Mouse (Mus musculus): Measurements from ENCODE around the gene Nxpe3. TPM values are rescaled to one million over a fixed set of nuclear protein-coding genes. Genes with fewer than 3 reads are reported as not detected.

Nxpe3 gene
- total and polyA plus RNA-seq, 3 experiments, result 0.40 to 2.0 (median 0.78) TPM

- no peak for DNase-seq
Measured at GRCm38 (mm10) chr16:55809779-55810514, 85.1 kb downstream of the Nxpe3 start.

- DNase-seq, result no peak
Measured at GRCm38 (mm10) chr16:55809345-55809744, 85.7 kb downstream of the Nxpe3 start.

- DNase-seq, result no peak
Measured at GRCm38 (mm10) chr16:55807505-55807932, 87.6 kb downstream of the Nxpe3 start.

- DNase-seq, result no peak
Measured at GRCm38 (mm10) chr16:55804799-55805198, 90.3 kb downstream of the Nxpe3 start.

- no peak for DNase-seq
Measured at GRCm38 (mm10) chr16:55801629-55802028, 93.5 kb downstream of the Nxpe3 start.

- peak; percentile 25 for DNase-seq
Measured at GRCm38 (mm10) chr16:55798845-55799244, 96.2 kb downstream of the Nxpe3 start.

- no peak for DNase-seq
Measured at GRCm38 (mm10) chr16:55790326-55790725, 104.8 kb downstream of the Nxpe3 start.

Other genes starting within 250 kb of the Nxpe3 start
- 1 to 10 TPM; 4.8 to 5.3 TPM for gene Nfkbiz, start 56.4 kb downstream of the Nxpe3 start, total RNA-seq (2021)
- 6.0 and 7.3 TPM in 2 replicates for gene Nfkbiz, start 56.4 kb downstream of the Nxpe3 start, polyA plus RNA-seq (2012; rRNA removed)
- 1 to 10 TPM; 6.1 to 9.3 TPM for gene Cep97, start 39.6 kb upstream of the Nxpe3 start, total RNA-seq (2021)
- 0.27 and 0.34 TPM in 2 replicates for gene Cep97, start 39.6 kb upstream of the Nxpe3 start, polyA plus RNA-seq (2012; rRNA removed)
- gene Rpl24, start 71.0 kb upstream of the Nxpe3 start, total RNA-seq (2021), result 100 to 1,000 TPM; 706 to 786 TPM
- 10.3 and 11.0 TPM in 2 replicates for gene Rpl24, start 71.0 kb upstream of the Nxpe3 start, polyA plus RNA-seq (2012; rRNA removed)
- gene Zbtb11, start 78.6 kb upstream of the Nxpe3 start, total RNA-seq (2021), result 10 to 100 TPM; 16.7 to 25.3 TPM
- gene Zbtb11, start 78.6 kb upstream of the Nxpe3 start, polyA plus RNA-seq (2012; rRNA removed), result 4.2 and 4.6 TPM in 2 replicates
- 100 to 1,000 TPM; 100 to 110 TPM for gene Pcnp, start 134.5 kb upstream of the Nxpe3 start, total RNA-seq (2021)
- 2.9 and 3.2 TPM in 2 replicates for gene Pcnp, start 134.5 kb upstream of the Nxpe3 start, polyA plus RNA-seq (2012; rRNA removed)
- 10 to 100 TPM; 19.2 to 22.3 TPM for gene Trmt10c, start 142.5 kb upstream of the Nxpe3 start, total RNA-seq (2021)
- 8.7 and 8.9 TPM in 2 replicates for gene Trmt10c, start 142.5 kb upstream of the Nxpe3 start, polyA plus RNA-seq (2012; rRNA removed)
- 10 to 100 TPM; 20.5 to 20.8 TPM for gene Senp7, start 153.1 kb upstream of the Nxpe3 start, total RNA-seq (2021)
- gene Senp7, start 153.1 kb upstream of the Nxpe3 start, polyA plus RNA-seq (2012; rRNA removed), result 0.41 and 0.49 TPM in 2 replicates

Data from adrenal gland, adult 2 months (tissue).